Mouse (Mus musculus): Measurements from ENCODE around the gene Bcl2.

Bcl2 gene

GRCm38 (mm10) chr1:106714530-106714981 is 482 bp upstream of the Bcl2 start:
- no peak for DNase-seq (ENCODE audit: low read depth, low spot score)

GRCm38 (mm10) chr1:106712330-106712729 is 1.7 kb downstream of the Bcl2 start:
- peak; percentile 80 for DNase-seq (ENCODE audit: low read depth, low spot score)

GRCm38 (mm10) chr1:106711356-106712125 is 2.5 kb downstream of the Bcl2 start:
- peak; percentile 23 for DNase-seq (ENCODE audit: low read depth, low spot score)

- DNase-seq (ENCODE audit: low read depth, low spot score) = peak; percentile 27
These were observed 3.9 kb downstream of the Bcl2 start for GRCm38 (mm10) chr1:106710202-106710601.

- no peak for DNase-seq (ENCODE audit: low read depth, low spot score)
These were observed 6.8 kb downstream of the Bcl2 start for GRCm38 (mm10) chr1:106707036-106707880.

- DNase-seq (ENCODE audit: low read depth, low spot score) = no peak
These were observed 10.9 kb downstream of the Bcl2 start for GRCm38 (mm10) chr1:106703183-106703582.

- DNase-seq (ENCODE audit: low read depth, low spot score) = no peak
These were observed 11.5 kb downstream of the Bcl2 start for GRCm38 (mm10) chr1:106702471-106703175.

- no peak for DNase-seq (ENCODE audit: low read depth, low spot score)
These were observed 13.5 kb downstream of the Bcl2 start for GRCm38 (mm10) chr1:106700520-106701114.

- DNase-seq (ENCODE audit: low read depth, low spot score) = no peak
These were observed 17.6 kb downstream of the Bcl2 start for GRCm38 (mm10) chr1:106696472-106696871.

GRCm38 (mm10) chr1:106695649-106696048 is 18.4 kb downstream of the Bcl2 start:
- no peak for DNase-seq (ENCODE audit: low read depth, low spot score)

- no peak for DNase-seq (ENCODE audit: low read depth, low spot score)
These were observed 19.8 kb downstream of the Bcl2 start for GRCm38 (mm10) chr1:106694316-106694715.

- DNase-seq (ENCODE audit: low read depth, low spot score) = no peak
These were observed 21.5 kb downstream of the Bcl2 start for GRCm38 (mm10) chr1:106692599-106692998.

- DNase-seq (ENCODE audit: low read depth, low spot score) = no peak
These were observed 23.2 kb downstream of the Bcl2 start for GRCm38 (mm10) chr1:106690887-106691286.

- DNase-seq (ENCODE audit: low read depth, low spot score) = peak; percentile 60
These were observed 25.9 kb downstream of the Bcl2 start for GRCm38 (mm10) chr1:106688161-106688516.

- peak; percentile 45 for DNase-seq (ENCODE audit: low read depth, low spot score)
These were observed 26.5 kb downstream of the Bcl2 start for GRCm38 (mm10) chr1:106687435-106688160.

GRCm38 (mm10) chr1:106685702-106686101 is 28.4 kb downstream of the Bcl2 start:
- no peak for DNase-seq (ENCODE audit: low read depth, low spot score)

GRCm38 (mm10) chr1:106684546-106684945 is 29.5 kb downstream of the Bcl2 start:
- no peak for DNase-seq (ENCODE audit: low read depth, low spot score)

- no peak for DNase-seq (ENCODE audit: low read depth, low spot score)
These were observed 31.2 kb downstream of the Bcl2 start for GRCm38 (mm10) chr1:106682829-106683228.

GRCm38 (mm10) chr1:106679800-106680515 is 34.1 kb downstream of the Bcl2 start:
- no peak for DNase-seq (ENCODE audit: low read depth, low spot score)

GRCm38 (mm10) chr1:106678060-106678478 is 36.0 kb downstream of the Bcl2 start:
- no peak for DNase-seq (ENCODE audit: low read depth, low spot score)

Measured in CD4-positive helper T cell, adult 2 months (primary cell).